Mouse (Mus musculus) spleen, adult 2 months (tissue): ENCODE results near the gene Unc5c.

ENCODE experiments used
- CTCF ChIP-seq: fragments of 200-500 bp; IDR thresholded peaks from 2 replicates; pipeline ENCODE4 v1.5.1; 2011; ENCODE audit warnings: mild to moderate bottlenecking, inconsistent platforms; ENCODE audit not compliant: insufficient read depth, insufficient read length, insufficient replicate concordance; ENCODE audit errors: extremely low read depth
- POLR2A ChIP-seq: fragments of 200-500 bp; IDR thresholded peaks from 2 replicates; pipeline ENCODE4 v1.6.1; 2011; ENCODE audit warnings: low read depth, low read length, inconsistent platforms

GRCm38 (mm10) chr3:141810944-141811343, 345.9 kb downstream of the Unc5c start:
- no peak for TF ChIP-seq CTCF
- TF ChIP-seq POLR2A, result no peak
